Mouse (Mus musculus) 3134 (cell line): ENCODE results near the gene Adra2a.

Source experiments
- DNase-seq: peaks from one replicate; pipeline ENCODE4 v3.0.0-alpha.2; 2011; ENCODE audit warnings: low spot score; ENCODE audit not compliant: insufficient read length; ENCODE audit errors: extremely low read depth

Adra2a gene

GRCm38 (mm10) chr19:54043851-54044250, at the start of gene Adra2a:
Gene Adra2a, plus strand, starts transcription at chr19:54044151.
- no peak for DNase-seq

- DNase-seq: no peak
These were observed 49.7 kb upstream of the Adra2a start for GRCm38 (mm10) chr19:53994276-53994675.

- no peak for DNase-seq
These were observed 33.0 kb upstream of the Adra2a start for GRCm38 (mm10) chr19:54010973-54011372.

- no peak for DNase-seq
These were observed 29.0 kb upstream of the Adra2a start for GRCm38 (mm10) chr19:54014999-54015398.

- DNase-seq: no peak
These were observed 28.4 kb upstream of the Adra2a start for GRCm38 (mm10) chr19:54015503-54015902.

GRCm38 (mm10) chr19:54035100-54035499, 8.9 kb upstream of the Adra2a start:
- no peak for DNase-seq

- DNase-seq: no peak
These were observed 4.5 kb upstream of the Adra2a start for GRCm38 (mm10) chr19:54039441-54039840.

- no peak for DNase-seq
These were observed 3.5 kb upstream of the Adra2a start for GRCm38 (mm10) chr19:54040356-54041028.

- DNase-seq: no peak
These were observed 3.0 kb upstream of the Adra2a start for GRCm38 (mm10) chr19:54041029-54041367.

GRCm38 (mm10) chr19:54044507-54045371, 788 bp downstream of the Adra2a start:
- peak; percentile 15 for DNase-seq

- DNase-seq: no peak
These were observed 1.5 kb downstream of the Adra2a start for GRCm38 (mm10) chr19:54045412-54045811.

- peak; percentile 15 for DNase-seq
These were observed 2.2 kb downstream of the Adra2a start for GRCm38 (mm10) chr19:54045931-54046683.

- DNase-seq: no peak
These were observed 2.7 kb downstream of the Adra2a start for GRCm38 (mm10) chr19:54046684-54047070.

- DNase-seq: no peak
These were observed 3.6 kb downstream of the Adra2a start for GRCm38 (mm10) chr19:54047386-54048050.

- DNase-seq: no peak
These were observed 4.4 kb downstream of the Adra2a start for GRCm38 (mm10) chr19:54048161-54048885.

GRCm38 (mm10) chr19:54051651-54052050, 7.7 kb downstream of the Adra2a start:
- no peak for DNase-seq

- no peak for DNase-seq
These were observed 11.9 kb downstream of the Adra2a start for GRCm38 (mm10) chr19:54055845-54056244.

- DNase-seq: no peak
These were observed 24.5 kb downstream of the Adra2a start for GRCm38 (mm10) chr19:54068447-54068846.

GRCm38 (mm10) chr19:54070521-54070920, 26.6 kb downstream of the Adra2a start:
- DNase-seq: no peak

- no peak for DNase-seq
These were observed 28.4 kb downstream of the Adra2a start for GRCm38 (mm10) chr19:54072233-54072800.
